ENCODE assay signal across 9 mouse cellular contexts in genomic region chr11:44619887-44620693, GRCm38 (mm10). TPM values are rescaled to one million over a fixed set of nuclear protein-coding genes. Genes with fewer than 3 reads are reported as not detected.
DNase-seq lines count a peak whose midpoint lies in the region; ATAC-seq and TF ChIP-seq lines count a peak whose summit lies in the region.
"Had no signal": no experiment of that assay in that cellular context is flagged by ENCODE, and none has a peak within 500 bp of the region (broad histone marks: within the 10 kb centered on the region; RNA-seq: fewer than 3 reads in every experiment).

No protein-coding gene starts in this region.

- H3K36me3 ChIP-seq in intestine, postnatal 0 days (ENCODE audit: control insufficient read depth, insufficient read depth), result no peaks in the 10 kb centered on the region
- peaks cover 5% of the 10 kb centered on the region; the same call in 1 of the 2 replicates for H3K36me3 ChIP-seq in neural tube, embryonic 13.5 days

- WGBS in bone marrow, adult 2 months, result 11% methylated on average over 41 of the region's 41 CpGs
- 9% methylated on average over 40 of the region's 41 CpGs for WGBS in intestine, postnatal 0 days
- 1% methylated on average over 41 of the region's 41 CpGs for WGBS in neural tube, embryonic 13.5 days

- peak; percentile 97 for DNase-seq in heart, adult 11 months
- no peak for DNase-seq in heart, postnatal 25 days (ENCODE audit: low spot score)
- DNase-seq in gastrocnemius, postnatal 36 days, result peak; percentile 33 to 46
- DNase-seq in right cerebral cortex, postnatal 25 days, result no peak
- DNase-seq in adrenal gland, adult 8-10 months, result no peak

- H3K9ac ChIP-seq in intestine, postnatal 0 days (ENCODE audit: low read depth, low read length), result no peak overlapping the region
- H3K9ac ChIP-seq in neural tube, embryonic 13.5 days, result peak overlapping the region; percentile 99

- H3K4me1 ChIP-seq in bone marrow, adult 2 months (ENCODE audit: control insufficient read depth, insufficient read depth, low read length), result no peaks in the 10 kb centered on the region
- no peaks in the 10 kb centered on the region for H3K4me1 ChIP-seq in intestine, postnatal 0 days (replicated peaks; ENCODE audit: control insufficient read depth, insufficient read depth, low read length)
- H3K4me1 ChIP-seq in neural tube, embryonic 13.5 days (replicated peaks), result peaks cover 56% of the 10 kb centered on the region

- peak overlapping the region; percentile 64 for H3K4me3 ChIP-seq in bone marrow, adult 2 months (replicated peaks; ENCODE audit: control insufficient read depth, low read depth, low read length)
- H3K4me3 ChIP-seq in intestine, postnatal 0 days (ENCODE audit: low read depth, low read length), result peak overlapping the region; percentile 52
- peak overlapping the region; percentile 81 for H3K4me3 ChIP-seq in neural tube, embryonic 13.5 days

- no peak for TF ChIP-seq POLR2A in bone marrow, adult 2 months (IDR thresholded peaks at IDR 0.05; ENCODE audit: borderline replicate concordance, control insufficient read depth, low read depth, low read length)

- ATAC-seq in intestine, postnatal 0 days, result no peak
- no peak for ATAC-seq in neural tube, embryonic 13.5 days (ENCODE audit: low read depth)
- ATAC-seq: Patski had no signal

- intact Hi-C loops in heart, postnatal 25 days (cut with DNase I), result loop anchor here (2.0 kb wide), 2 partner anchors 45 to 67 kb away; no protein-coding TSS in a partner anchor
- intact Hi-C loops in gastrocnemius, postnatal 36 days (cut with DNase I), result loop anchor here (10.0 kb wide), 1 partner anchor 1055 kb away; no protein-coding TSS in a partner anchor

- peak overlapping the region; percentile 61 for H3K4me2 ChIP-seq in intestine, postnatal 0 days (replicated peaks; ENCODE audit: low read depth)
- peak overlapping the region; percentile 86 for H3K4me2 ChIP-seq in neural tube, embryonic 13.5 days

- TF ChIP-seq CTCF in bone marrow, adult 2 months (IDR thresholded peaks at IDR 0.05; ENCODE audit: control insufficient read depth, insufficient read depth, low read length), result no peak
- no peak for TF ChIP-seq CTCF in intestine, postnatal 0 days (IDR thresholded peaks at IDR 0.05; ENCODE audit: low read depth)

- H3K9me3 ChIP-seq in intestine, postnatal 0 days (ENCODE audit: control insufficient read depth), result no peaks in the 10 kb centered on the region
- no peaks in the 10 kb centered on the region for H3K9me3 ChIP-seq in neural tube, embryonic 13.5 days

- peaks cover 77% of the 10 kb centered on the region for H3K27me3 ChIP-seq in intestine, postnatal 0 days (replicated peaks; ENCODE audit: control insufficient read depth, insufficient read depth, low read length)
- peaks cover 22% of the 10 kb centered on the region for H3K27me3 ChIP-seq in neural tube, embryonic 13.5 days
- H3K27me3 ChIP-seq: Patski had no signal

- peak overlapping the region; percentile 35 for H3K27ac ChIP-seq in bone marrow, adult 2 months (ENCODE audit: control insufficient read depth, insufficient read depth, low read depth, low read length, poor library complexity)
- no peak overlapping the region for H3K27ac ChIP-seq in intestine, postnatal 0 days (ENCODE audit: low read depth, low read length)
- peak overlapping the region; percentile 97 for H3K27ac ChIP-seq in neural tube, embryonic 13.5 days (replicated peaks)

RNA-seq across cellular contexts. Expression of gene Ebf1, which starts 3.0 kb away (rescaled TPM):
- 10 to 100 TPM in 1 of 2 experiments, 1 to 10 TPM in 1; 10.0 to 13.8 TPM for total RNA-seq in heart, postnatal 25 days (2021)
- polyA plus RNA-seq in bone marrow, adult 2 months (2011; ENCODE audit: insufficient read depth, insufficient read length, low replicate concordance, missing spikeins), result 70.8 and 188 TPM in 2 replicates
- total RNA-seq in gastrocnemius, postnatal 36 days (2021), result 10 to 100 TPM in 1 of 2 experiments, 1 to 10 TPM in 1; 9.5 to 10.0 TPM
- 4.0 and 4.3 TPM in 2 replicates for polyA plus RNA-seq in intestine, postnatal 0 days (2015; fragmentation: Nextera tagmentation; extraction: Ambion mirVana)
- 182 and 184 TPM in 2 replicates for polyA plus RNA-seq in neural tube, embryonic 13.5 days (2015; fragmentation: Nextera tagmentation; extraction: Ambion mirVana)
- total RNA-seq in adrenal gland, adult 8-10 months (2022), result 10 to 100 TPM; 14.1 to 32.8 (median 23.1) TPM

Comparison
In these comparisons a context has a peak if more than half of its experiments do, and no peak if none do; other contexts are left out.
1. DNase-seq: peak in heart, adult 11 months (single experiment) and gastrocnemius, postnatal 36 days (2 of 2); none in heart, postnatal 25 days (single experiment), right cerebral cortex, postnatal 25 days (single experiment) and adrenal gland, adult 8-10 months (single experiment).
2. Peak in every context shown above with its lines, with median percentiles within 50 percentile points of each other: H3K4me3 ChIP-seq.